Comparison of ENCODE assay signal across 8 mouse cellular contexts in genomic region chr4:89427345-89428293, GRCm38 (mm10).
A peak's percentile ranks its signal among the peaks of the same experiment; 100 is the strongest.
DNase-seq lines count a peak whose midpoint lies in the region; ATAC-seq and TF ChIP-seq lines count a peak whose summit lies in the region.

No protein-coding gene starts in this region.

- H3K4me3 ChIP-seq in liver, adult 2 months (ENCODE audit: insufficient read depth, low read depth, low read length): no peak overlapping the region
- H3K4me3 ChIP-seq in liver, embryonic 12.5 days: no peak overlapping the region
- H3K4me3 ChIP-seq in heart, embryonic 15.5 days: no peak overlapping the region
- H3K4me3 ChIP-seq in midbrain, embryonic 11.5 days (ENCODE audit: low read depth, low read length): no peak overlapping the region

- ATAC-seq in liver, embryonic 12.5 days: no peak
- ATAC-seq in heart, embryonic 15.5 days (replicated peaks; ENCODE audit: insufficient number of reproducible peaks, insufficient read depth, low FRiP score, low read depth): peak; percentile 90
- 0 out of 2 replicates have a peak, but pooled peaks have one; percentile 46 for ATAC-seq in midbrain, embryonic 11.5 days (ENCODE audit: low FRiP score)

- H3K79me2 ChIP-seq in liver, adult 2 months (ENCODE audit: control insufficient read depth, insufficient read depth, low read length): no peaks in the 10 kb centered on the region

- TF ChIP-seq CTCF in liver, adult 2 months (IDR thresholded peaks at IDR 0.05; ENCODE audit: low read depth, low read length): no peak

- no peak for TF ChIP-seq POLR2A in liver, adult 2 months (IDR thresholded peaks at IDR 0.05; ENCODE audit: extremely low read depth, insufficient read depth, low read length)

- no peak overlapping the region for H3K4me2 ChIP-seq in liver, embryonic 12.5 days
- no peak overlapping the region for H3K4me2 ChIP-seq in heart, embryonic 15.5 days
- H3K4me2 ChIP-seq in midbrain, embryonic 11.5 days: no peak overlapping the region

- H3K9ac ChIP-seq in liver, adult 2 months (ENCODE audit: low read depth, low read length): no peak overlapping the region
- no peak overlapping the region for H3K9ac ChIP-seq in liver, embryonic 12.5 days
- H3K9ac ChIP-seq in heart, embryonic 15.5 days: no peak overlapping the region
- H3K9ac ChIP-seq in midbrain, embryonic 11.5 days (ENCODE audit: low read length): no peak overlapping the region

- H3K27ac ChIP-seq in liver, adult 2 months (replicated peaks; ENCODE audit: insufficient read depth, low read depth, low read length): no peak overlapping the region
- H3K27ac ChIP-seq in liver, embryonic 12.5 days: no peak overlapping the region
- peak overlapping the region; percentile 47 for H3K27ac ChIP-seq in heart, embryonic 15.5 days
- no peak overlapping the region for H3K27ac ChIP-seq in midbrain, embryonic 11.5 days (ENCODE audit: low read depth, low read length)

- H3K9me3 ChIP-seq in liver, embryonic 12.5 days (replicated peaks): no peaks in the 10 kb centered on the region
- H3K9me3 ChIP-seq in heart, embryonic 15.5 days (replicated peaks): no peaks in the 10 kb centered on the region
- no peaks in the 10 kb centered on the region for H3K9me3 ChIP-seq in midbrain, embryonic 11.5 days (ENCODE audit: control insufficient read depth, low read length)

- H3K4me1 ChIP-seq in liver, adult 2 months (ENCODE audit: control insufficient read depth, insufficient read depth, low read length): no peaks in the 10 kb centered on the region
- 0 out of 2 replicates have a peak, but pooled peaks cover 7% of the 10 kb centered on the region for H3K4me1 ChIP-seq in liver, embryonic 12.5 days
- H3K4me1 ChIP-seq in heart, embryonic 15.5 days (replicated peaks): peaks cover 8% of the 10 kb centered on the region; the same call in 1 of the 2 replicates
- no peaks in the 10 kb centered on the region for H3K4me1 ChIP-seq in midbrain, embryonic 11.5 days (ENCODE audit: control insufficient read depth, insufficient read depth, low read length)

- H3K36me3 ChIP-seq in liver, adult 2 months (ENCODE audit: control insufficient read depth, insufficient read depth, low read length): no peaks in the 10 kb centered on the region
- H3K36me3 ChIP-seq in liver, embryonic 12.5 days: no peaks in the 10 kb centered on the region
- H3K36me3 ChIP-seq in heart, embryonic 15.5 days: no peaks in the 10 kb centered on the region
- no peaks in the 10 kb centered on the region for H3K36me3 ChIP-seq in midbrain, embryonic 11.5 days (ENCODE audit: control insufficient read depth, insufficient read depth, low read length)

- no peaks in the 10 kb centered on the region for H3K27me3 ChIP-seq in liver, adult 2 months (ENCODE audit: control insufficient read depth, insufficient read depth, low read length)
- no peaks in the 10 kb centered on the region for H3K27me3 ChIP-seq in liver, embryonic 12.5 days (replicated peaks)
- H3K27me3 ChIP-seq in heart, embryonic 15.5 days: no peaks in the 10 kb centered on the region
- H3K27me3 ChIP-seq in midbrain, embryonic 11.5 days (ENCODE audit: control insufficient read depth, insufficient read depth, low read length): no peaks in the 10 kb centered on the region

- 58% methylated on average over 9 of the region's 9 CpGs for WGBS in liver, adult 2 months
- WGBS in liver, embryonic 12.5 days (ENCODE audit: insufficient replicate concordance): 37% methylated on average over 9 of the region's 9 CpGs
- 38% methylated on average over 9 of the region's 9 CpGs for WGBS in heart, embryonic 15.5 days
- WGBS in midbrain, embryonic 11.5 days: 58% methylated on average over 9 of the region's 9 CpGs

- peak; percentile 12 for DNase-seq in liver, adult 2 months (ENCODE audit: extremely low read depth, low read depth, low spot score)
- DNase-seq in embryo, embryonic 10 days (ENCODE audit: low spot score): peak; percentile 68
- peak; percentile 49 to 57 for DNase-seq in kidney, postnatal 36 days
- DNase-seq in midbrain, embryonic 11.5 days (ENCODE audit: low spot score, missing footprints): no peak
- peak; percentile 11 for DNase-seq in testis, postnatal 14 days (ENCODE audit: low spot score)
- DNase-seq in spleen, adult 12 weeks (ENCODE audit: low spot score): no peak

Comparison
In these comparisons a context has a peak if more than half of its experiments do, and no peak if none do; other contexts are left out.
1. DNase-seq: peak in liver, adult 2 months (single experiment), embryo, embryonic 10 days (single experiment), kidney, postnatal 36 days (2 of 2) and testis, postnatal 14 days (single experiment); none in midbrain, embryonic 11.5 days (single experiment) and spleen, adult 12 weeks (single experiment).